Mouse (Mus musculus): ENCODE measurements around the gene Olfr1040.
"Not testable (repeated sequence)": the region's sequence is repeated elsewhere in the genome, so short reads cannot be mapped to it uniquely, and the experiment has no call there.

The Olfr1040 gene

GRCm38 (mm10) chr2:86146632-86147031, at the start of gene Olfr1040:
Gene Olfr1040 (minus strand): TSS chr2:86146732.
- DNase-seq = no peak

- no peak for DNase-seq
These were observed 49.3 kb upstream of the Olfr1040 start for GRCm38 (mm10) chr2:86195863-86196262.

- no peak for DNase-seq
These were observed 39.1 kb upstream of the Olfr1040 start, which contains the start of gene Olfr52 for GRCm38 (mm10) chr2:86185583-86185982. Gene Olfr52 (minus strand): TSS chr2:86185683.

- DNase-seq = no peak
These were observed 33.4 kb upstream of the Olfr1040 start for GRCm38 (mm10) chr2:86179950-86180349.

- DNase-seq = no peak
These were observed 31.2 kb upstream of the Olfr1040 start, which contains the start of gene Olfr1044 for GRCm38 (mm10) chr2:86177720-86178119. Gene Olfr1044 (minus strand): TSS chr2:86177820.

- DNase-seq = not testable (repeated sequence)
These were observed 28.9 kb upstream of the Olfr1040 start for GRCm38 (mm10) chr2:86175422-86175821.

- no peak for DNase-seq
These were observed 20.9 kb upstream of the Olfr1040 start, which contains the start of gene Olfr1043 for GRCm38 (mm10) chr2:86167422-86167821. Gene Olfr1043 (minus strand): TSS chr2:86167522.

- no peak for DNase-seq
These were observed 15.2 kb upstream of the Olfr1040 start, which contains the start of gene Olfr1042 for GRCm38 (mm10) chr2:86161738-86162137. Gene Olfr1042 (minus strand): TSS chr2:86161838.

GRCm38 (mm10) chr2:86135828-86136227, 10.7 kb downstream of the Olfr1040 start, which contains the start of gene Olfr1039:
Gene Olfr1039 (minus strand): TSS chr2:86135928.
- no peak for DNase-seq

All from cerebellum, adult 9-10 months (tissue).